Mouse (Mus musculus) urinary bladder, postnatal 14 days (tissue): ENCODE results near the gene Eif4a2.

Experiments
- DNase-seq: peaks from one replicate; pipeline ENCODE4 v3.0.0; 2021; ENCODE audit warnings: low spot score

Gene Eif4a2

GRCm38 (mm10) chr16:23103841-23104240 is 3.4 kb upstream of the Eif4a2 start:
- no peak for DNase-seq

GRCm38 (mm10) chr16:23106121-23106520 is 1.1 kb upstream of the Eif4a2 start:
- no peak for DNase-seq

- DNase-seq = peak; percentile 84
Measured at GRCm38 (mm10) chr16:23107946-23108759, 909 bp downstream of the Eif4a2 start.

- DNase-seq = no peak
Measured at GRCm38 (mm10) chr16:23108943-23109342, 1.7 kb downstream of the Eif4a2 start.

GRCm38 (mm10) chr16:23109350-23110280 is 2.4 kb downstream of the Eif4a2 start:
- DNase-seq = no peak

- no peak for DNase-seq
Measured at GRCm38 (mm10) chr16:23112348-23112747, 5.1 kb downstream of the Eif4a2 start.

GRCm38 (mm10) chr16:23112861-23113435 is 5.7 kb downstream of the Eif4a2 start:
- no peak for DNase-seq

- no peak for DNase-seq
Measured at GRCm38 (mm10) chr16:23113903-23114302, 6.7 kb downstream of the Eif4a2 start.

GRCm38 (mm10) chr16:23114339-23115171 is 7.3 kb downstream of the Eif4a2 start:
- DNase-seq = no peak

- DNase-seq = no peak
Measured at GRCm38 (mm10) chr16:23115486-23115885, 8.2 kb downstream of the Eif4a2 start.

- no peak for DNase-seq
Measured at GRCm38 (mm10) chr16:23117173-23117572, 9.9 kb downstream of the Eif4a2 start.

GRCm38 (mm10) chr16:23122446-23122845 is 15.2 kb downstream of the Eif4a2 start:
- DNase-seq = no peak

GRCm38 (mm10) chr16:23123104-23123503 is 15.9 kb downstream of the Eif4a2 start:
- DNase-seq = no peak

GRCm38 (mm10) chr16:23124398-23124797 is 17.2 kb downstream of the Eif4a2 start:
- DNase-seq = no peak

GRCm38 (mm10) chr16:23127311-23127672 is 20.0 kb downstream of the Eif4a2 start:
- DNase-seq = no peak

GRCm38 (mm10) chr16:23127673-23128375 is 20.6 kb downstream of the Eif4a2 start, which contains the start of gene Rfc4:
Gene Rfc4 (minus strand): TSS chr16:23127737.
- peak; percentile 90 for DNase-seq

GRCm38 (mm10) chr16:23130303-23130702 is 23.1 kb downstream of the Eif4a2 start:
- DNase-seq = no peak

GRCm38 (mm10) chr16:23132336-23132735 is 25.1 kb downstream of the Eif4a2 start:
- DNase-seq = no peak

GRCm38 (mm10) chr16:23135421-23136149 is 28.3 kb downstream of the Eif4a2 start:
- no peak for DNase-seq

- DNase-seq = no peak
Measured at GRCm38 (mm10) chr16:23136406-23136970, 29.2 kb downstream of the Eif4a2 start.
